Mouse (Mus musculus) heart, postnatal 0 days (tissue): Measurements from ENCODE around the gene Cyyr1. TPM values are rescaled to one million over a fixed set of nuclear protein-coding genes. Genes with fewer than 3 reads are reported as not detected.
A peak's percentile ranks its signal among the peaks of the same experiment; 100 is the strongest.

Experiments
- ATAC-seq: fragments of 200-750 bp; cut with Nextera tagmentation; 2 replicates; pipeline ENCODE4 v1.8.0; 2017; ENCODE audit warnings: low read depth, moderate number of reproducible peaks, moderate library complexity; ENCODE audit not compliant: insufficient read depth
- DNase-seq: peaks from one replicate; pipeline ENCODE4 v3.0.0-alpha.2; 2016; ENCODE audit warnings: low spot score
- H3K27ac ChIP-seq: fragments of 300-500 bp; sonication (generic); 2 replicates; pipeline ENCODE4 v1.5.1; 2014; ENCODE audit warnings: low read depth, mild to moderate bottlenecking
- H3K27me3 ChIP-seq: fragments of 300-500 bp; sonication (generic); 2 replicates; pipeline ENCODE4 v1.6.1; 2014; ENCODE audit warnings: low read length, mixed read lengths; ENCODE audit not compliant: control insufficient read depth, insufficient read depth
- H3K36me3 ChIP-seq: fragments of 300-500 bp; sonication (generic); replicated peaks from 2 replicates; pipeline ENCODE4 v1.6.1; 2014; ENCODE audit warnings: low read length, mixed read lengths; ENCODE audit not compliant: control insufficient read depth, insufficient read depth
- H3K4me1 ChIP-seq: fragments of 300-500 bp; sonication (generic); 2 replicates; pipeline ENCODE4 v1.6.1; 2014; ENCODE audit warnings: antibody characterized with exemption; ENCODE audit not compliant: control insufficient read depth, insufficient read depth
- H3K4me2 ChIP-seq: fragments of 300-500 bp; sonication (generic); 2 replicates; pipeline ENCODE4 v1.6.1; 2014; ENCODE audit warnings: low read depth, mild to moderate bottlenecking, low read length, moderate library complexity
- H3K4me3 ChIP-seq: fragments of 300-500 bp; sonication (generic); 2 replicates; pipeline ENCODE4 v1.5.1; 2014; ENCODE audit warnings: low read depth, low read length
- H3K9ac ChIP-seq: fragments of 300-500 bp; sonication (generic); replicated peaks from 2 replicates; pipeline ENCODE4 v1.6.1; 2014; ENCODE audit warnings: low read depth, low read length, mixed read lengths
- H3K9me3 ChIP-seq: fragments of 300-500 bp; sonication (generic); replicated peaks from 2 replicates; pipeline ENCODE4 v1.6.1; 2016; ENCODE audit warnings: low read length; ENCODE audit not compliant: control insufficient read depth
- CTCF ChIP-seq: IDR thresholded peaks from 2 replicates; pipeline ENCODE4 v1.5.1; 2016; ENCODE audit warnings: antibody characterized with exemption, control low read depth, low read depth
- EP300 ChIP-seq: IDR thresholded peaks from 2 replicates; pipeline ENCODE4 v1.6.1; 2016; ENCODE audit warnings: antibody characterized with exemption, low read depth
- WGBS: fragments of 180-500 bp; shearing (Covaris S2); extraction: QIAGEN DNeasy Blood & Tissue Kit; methylation state at CpG from one replicate; pipeline ENCODE4 v1.1.7; 2014; 5-methylcytosine and 5-hydroxymethylcytosine counted together
- polyA plus RNA-seq: library from polyadenylated mRNA; unstranded; fragments of >200 nt; fragmentation: Nextera tagmentation; extraction: Ambion mirVana; gene quantifications from 2 replicates; pipeline ENCODE4 v1.2.1, GENCODE M21; 2015
- total RNA-seq: library from RNA; depleted of rRNA; stranded (reverse); fragments of >200 nt; gene quantifications from 2 replicates; pipeline ENCODE4 v1.2.3, GENCODE M21; 2014; ENCODE audit warnings: low replicate concordance

Gene Cyyr1
- total and polyA plus RNA-seq, 2 experiments from 2014 or later: 8.9 to 10.5 TPM

DNA sequence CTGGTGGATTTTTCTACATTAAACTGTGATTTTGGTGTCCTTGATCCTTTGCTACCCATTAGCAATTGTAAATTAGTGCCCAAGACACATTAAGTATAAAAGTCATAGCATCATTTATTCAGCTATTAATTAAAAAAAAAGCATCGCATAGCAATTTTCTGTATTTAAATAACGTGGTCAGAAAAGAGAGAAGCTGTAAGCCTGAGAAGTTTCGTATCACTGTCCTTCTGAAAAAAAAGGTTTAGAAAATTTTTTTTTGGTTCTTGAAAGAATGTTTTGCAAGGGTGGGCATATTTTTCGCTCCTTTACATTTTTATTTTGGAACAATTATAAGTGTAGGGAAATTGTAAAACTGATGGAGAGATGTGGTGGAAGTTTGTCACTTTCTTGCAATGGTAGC is 83.1 kb downstream of the Cyyr1 start:
- DNase-seq (no peak), ATAC-seq (no peak)
- Histone ChIP-seq H3K9me3 (no peaks in the 10 kb centered on the region), H3K4me3 (no peak overlapping the region), H3K4me2 (no peak overlapping the region), H3K36me3 (no peaks in the 10 kb centered on the region), H3K9ac (no peak overlapping the region), H3K27ac (no peak overlapping the region), H3K27me3 (no peaks in the 10 kb centered on the region), H3K4me1 (no peaks in the 10 kb centered on the region)
- 89% methylated on average over 4 of the region's 4 CpGs for WGBS
- TF ChIP-seq EP300: no peak
- no peak for TF ChIP-seq CTCF

DNA sequence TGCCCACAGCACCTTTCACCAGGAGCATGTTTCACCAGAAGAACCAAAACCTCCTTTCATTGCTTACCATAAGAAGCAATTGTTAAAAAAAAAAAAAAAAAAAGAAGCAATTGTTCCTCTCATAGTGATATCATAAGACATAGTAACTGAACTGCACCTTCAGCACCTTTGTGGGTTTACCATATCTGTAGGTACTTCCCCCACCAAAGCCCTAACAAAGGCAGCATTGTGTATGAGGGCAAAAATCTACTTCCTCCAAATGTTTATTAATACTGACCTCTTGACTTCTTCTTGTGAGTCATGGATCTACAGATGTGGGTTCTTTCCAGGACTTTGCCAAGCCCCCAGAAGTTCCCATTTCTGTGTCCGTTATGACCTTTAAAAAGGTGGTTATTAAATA is 98.2 kb downstream of the Cyyr1 start:
- no peak overlapping the region for H3K27ac ChIP-seq
- H3K9me3 ChIP-seq: no peaks in the 10 kb centered on the region
- DNase-seq: no peak
- H3K4me2 ChIP-seq: no peak overlapping the region
- WGBS: 80% methylated on average over 1 of the region's 1 CpGs
- no peak overlapping the region for H3K9ac ChIP-seq
- no peaks in the 10 kb centered on the region for H3K27me3 ChIP-seq
- TF ChIP-seq EP300 (no peak), CTCF (no peak)
- no peak overlapping the region for H3K4me3 ChIP-seq
- peaks cover 6% of the 10 kb centered on the region; the same call in 1 of the 2 replicates for H3K4me1 ChIP-seq
- no peaks in the 10 kb centered on the region for H3K36me3 ChIP-seq
- ATAC-seq: no peak

GRCm38 (mm10) chr16:85446306-85446705 is 106.9 kb downstream of the Cyyr1 start:
- WGBS: 40% methylated on average over 1 of the region's 1 CpGs
- no peak for DNase-seq
- Histone ChIP-seq H3K27me3 (no peaks in the 10 kb centered on the region), H3K27ac (no peak overlapping the region), H3K36me3 (no peaks in the 10 kb centered on the region), H3K4me3 (no peak overlapping the region), H3K4me1 (no peaks in the 10 kb centered on the region), H3K9me3 (no peaks in the 10 kb centered on the region), H3K9ac (no peak overlapping the region), H3K4me2 (no peak overlapping the region)
- no peak for ATAC-seq
- TF ChIP-seq EP300 (no peak), CTCF (no peak)

GRCm38 (mm10) chr16:85445801-85446200 is 107.4 kb downstream of the Cyyr1 start:
- no peak overlapping the region for H3K4me2 ChIP-seq
- DNase-seq (peak; percentile 14), ATAC-seq (no peak)
- WGBS: 54% methylated on average over 3 of the region's 3 CpGs
- no peaks in the 10 kb centered on the region for H3K36me3 ChIP-seq
- H3K4me3 ChIP-seq: no peak overlapping the region
- no peak overlapping the region for H3K27ac ChIP-seq
- no peak for TF ChIP-seq EP300
- TF ChIP-seq CTCF: no peak
- H3K27me3 ChIP-seq: no peaks in the 10 kb centered on the region
- H3K9ac ChIP-seq: no peak overlapping the region
- H3K4me1 ChIP-seq: no peaks in the 10 kb centered on the region
- no peaks in the 10 kb centered on the region for H3K9me3 ChIP-seq

DNA sequence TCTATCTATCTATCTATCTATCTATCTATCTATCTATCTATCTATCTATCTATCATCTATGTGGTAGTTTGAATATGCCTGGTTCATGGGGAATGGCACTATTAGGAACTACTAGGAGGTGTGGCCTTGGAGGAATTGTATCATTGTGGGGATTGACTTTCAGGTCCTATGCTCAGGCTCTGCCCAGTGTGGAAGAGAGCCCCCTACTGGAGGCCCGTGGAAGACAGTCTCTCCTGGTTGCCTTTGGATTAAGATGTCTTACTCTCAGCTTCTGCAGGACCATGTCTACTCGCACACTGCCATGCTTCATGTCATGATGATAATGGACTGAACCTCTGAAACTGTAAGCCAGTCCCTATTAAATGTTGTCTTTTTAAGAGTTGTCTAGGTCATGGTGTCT is 117.8 kb downstream of the Cyyr1 start:
- Histone ChIP-seq H3K4me2 (no peak overlapping the region), H3K4me1 (no peaks in the 10 kb centered on the region), H3K36me3 (no peaks in the 10 kb centered on the region), H3K27ac (no peak overlapping the region), H3K4me3 (no peak overlapping the region), H3K9ac (no peak overlapping the region), H3K9me3 (no peaks in the 10 kb centered on the region), H3K27me3 (no peaks in the 10 kb centered on the region)
- no peak for ATAC-seq
- 56% methylated on average over 2 of the region's 2 CpGs for WGBS
- TF ChIP-seq CTCF: peak; percentile 41
- TF ChIP-seq EP300: no peak
- no peak for DNase-seq

DNA sequence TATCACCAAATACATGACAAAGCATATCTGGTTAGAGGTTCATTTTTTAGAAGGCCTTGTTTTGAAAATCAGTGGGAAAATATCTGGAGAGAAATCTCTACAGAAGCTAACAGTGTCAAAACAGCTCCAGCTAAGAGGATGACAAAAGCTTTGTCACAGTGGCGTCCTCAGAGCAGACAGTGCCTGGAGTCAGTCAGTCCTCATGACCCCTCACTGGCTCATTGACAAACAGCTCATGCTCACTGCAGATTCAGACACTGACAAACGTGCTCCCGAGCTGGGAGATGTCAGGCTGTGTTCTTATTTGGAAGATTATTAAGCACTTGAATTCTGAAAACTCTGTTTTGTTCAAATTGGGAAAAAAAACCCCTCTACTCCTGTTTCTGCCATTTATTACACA is 124.0 kb downstream of the Cyyr1 start:
- H3K4me1 ChIP-seq: no peaks in the 10 kb centered on the region
- no peak overlapping the region for H3K9ac ChIP-seq
- TF ChIP-seq EP300 (no peak), CTCF (no peak)
- no peaks in the 10 kb centered on the region for H3K27me3 ChIP-seq
- H3K4me2 ChIP-seq: no peak overlapping the region
- ATAC-seq (no peak), DNase-seq (no peak)
- H3K27ac ChIP-seq: no peak overlapping the region
- WGBS: 35% methylated on average over 3 of the region's 3 CpGs
- no peaks in the 10 kb centered on the region for H3K36me3 ChIP-seq
- H3K9me3 ChIP-seq: no peaks in the 10 kb centered on the region
- no peak overlapping the region for H3K4me3 ChIP-seq
